Mouse (Mus musculus): ENCODE results near the gene Tnnc2.

GRCm38 (mm10) chr2:164773229-164773988, 6.4 kb downstream of the Tnnc2 start:
- TF ChIP-seq CTCF (conservative IDR thresholded peaks at IDR 0.05; ENCODE audit: insufficient read depth, insufficient read length, low read depth, low read length), result no peak
- TF ChIP-seq POLR2A (IDR thresholded peaks at IDR 0.05; ENCODE audit: low read depth, low read length), result no peak

Measured in kidney, adult 2 months (tissue).